Mouse (Mus musculus) liver, postnatal 0 days (tissue): ENCODE measurements around the gene Gm28048. TPM values are rescaled to one million over a fixed set of nuclear protein-coding genes. Genes with fewer than 3 reads are reported as not detected.
A peak's percentile ranks its signal among the peaks of the same experiment; 100 is the strongest.

ENCODE experiments used
- ATAC-seq: fragments of 200-750 bp; cut with Nextera tagmentation; 2 replicates; pipeline ENCODE4 v1.8.0; 2017; ENCODE audit warnings: mild to moderate bottlenecking, moderate library complexity
- DNase-seq: peaks from one replicate; pipeline ENCODE4 v3.0.0-alpha.2; 2016
- H3K27ac ChIP-seq: fragments of 300-500 bp; sonication (generic); 2 replicates; pipeline ENCODE4 v1.5.1; 2014; ENCODE audit warnings: antibody characterized with exemption, moderate library complexity, mild to moderate bottlenecking, low read depth
- H3K27me3 ChIP-seq: fragments of 300-500 bp; sonication (generic); 2 replicates; pipeline ENCODE4 v1.6.1; 2014; ENCODE audit warnings: low read length, control low read depth, mixed read lengths; ENCODE audit not compliant: insufficient read depth
- H3K36me3 ChIP-seq: fragments of 300-500 bp; sonication (generic); replicated peaks from 2 replicates; pipeline ENCODE4 v1.6.1; 2014; ENCODE audit warnings: mild to moderate bottlenecking, control low read depth, low read length, moderate library complexity, mixed read lengths; ENCODE audit not compliant: insufficient read depth
- H3K4me1 ChIP-seq: fragments of 300-500 bp; sonication (generic); 2 replicates; pipeline ENCODE4 v1.6.1; 2014; ENCODE audit warnings: antibody characterized with exemption, mild to moderate bottlenecking, control low read depth; ENCODE audit not compliant: insufficient read depth
- H3K4me2 ChIP-seq: fragments of 300-500 bp; sonication (generic); 2 replicates; pipeline ENCODE4 v1.6.1; 2014; ENCODE audit warnings: low read depth, mild to moderate bottlenecking, low read length, moderate library complexity, mixed read lengths
- H3K4me3 ChIP-seq: fragments of 300-500 bp; sonication (generic); 2 replicates; pipeline ENCODE4 v1.5.1; 2014; ENCODE audit warnings: low read depth, low read length
- H3K9ac ChIP-seq: fragments of 300-500 bp; sonication (generic); replicated peaks from 2 replicates; pipeline ENCODE4 v1.6.1; 2014; ENCODE audit warnings: mild to moderate bottlenecking, moderate library complexity
- H3K9me3 ChIP-seq: fragments of 300-500 bp; sonication (generic); 2 replicates; pipeline ENCODE4 v1.6.1; 2016; ENCODE audit warnings: mild to moderate bottlenecking, control low read depth, low read length, mixed read lengths
- CTCF ChIP-seq: sonication (generic); IDR thresholded peaks from 2 replicates; pipeline ENCODE4 v1.5.1; 2016; ENCODE audit warnings: antibody characterized with exemption, low read depth
- EP300 ChIP-seq: IDR thresholded peaks from 2 replicates; pipeline ENCODE4 v1.6.1; 2016; ENCODE audit warnings: antibody characterized with exemption, low read depth, mild to moderate bottlenecking
- WGBS: fragments of 180-500 bp; shearing (Covaris S2); extraction: QIAGEN DNeasy Blood & Tissue Kit; methylation state at CpG from one replicate; pipeline ENCODE4 v1.1.7; 2014; ENCODE audit not compliant: insufficient replicate concordance; 5-methylcytosine and 5-hydroxymethylcytosine counted together
- polyA plus RNA-seq: library from polyadenylated mRNA; unstranded; fragments of >200 nt; fragmentation: Nextera tagmentation; extraction: Ambion mirVana; gene quantifications from 2 replicates; pipeline ENCODE4 v1.2.1, GENCODE M21; 2015

Gm28048 gene
- polyA plus RNA-seq, 1 experiment from 2014 or later = 11.7 TPM

- H3K27me3 ChIP-seq = no peaks in the 10 kb centered on the region
- WGBS = 55% methylated on average over 3 of the region's 3 CpGs
- peaks cover 50% of the 10 kb centered on the region for H3K4me1 ChIP-seq
- H3K36me3 ChIP-seq = peaks cover 25% of the 10 kb centered on the region
- no peak overlapping the region for H3K27ac ChIP-seq
- ATAC-seq (no peak), DNase-seq (no peak)
- H3K4me2 ChIP-seq = no peak overlapping the region
- H3K9me3 ChIP-seq = no peaks in the 10 kb centered on the region
- H3K4me3 ChIP-seq = no peak overlapping the region
- TF ChIP-seq EP300 = no peak
- H3K9ac ChIP-seq = no peak overlapping the region
Measured at GRCm38 (mm10) chr11:22839456-22839855, 142.4 kb downstream of the Gm28048 start.

GRCm38 (mm10) chr11:22838361-22838760, 143.5 kb downstream of the Gm28048 start:
- WGBS = 61% methylated on average over 1 of the region's 1 CpGs
- Histone ChIP-seq H3K9ac (no peak overlapping the region), H3K4me3 (no peak overlapping the region), H3K4me2 (no peak overlapping the region), H3K27me3 (no peaks in the 10 kb centered on the region), H3K4me1 (peaks cover 39% of the 10 kb centered on the region), H3K36me3 (peaks cover 36% of the 10 kb centered on the region), H3K9me3 (no peaks in the 10 kb centered on the region), H3K27ac (0 out of 2 replicates have a peak overlapping the region, but pooled peaks have one; percentile 6)
- TF ChIP-seq CTCF = no peak
- no peak for TF ChIP-seq EP300
- ATAC-seq (no peak), DNase-seq (no peak)

GRCm38 (mm10) chr11:22836269-22836668, 145.6 kb downstream of the Gm28048 start:
- TF ChIP-seq CTCF = no peak
- no peak for TF ChIP-seq EP300
- 86% methylated on average over 10 of the region's 10 CpGs for WGBS
- Histone ChIP-seq H3K27ac (no peak overlapping the region), H3K4me2 (no peak overlapping the region), H3K4me1 (peaks cover 27% of the 10 kb centered on the region), H3K4me3 (no peak overlapping the region), H3K27me3 (no peaks in the 10 kb centered on the region), H3K9me3 (no peaks in the 10 kb centered on the region), H3K9ac (no peak overlapping the region), H3K36me3 (peaks cover 39% of the 10 kb centered on the region)
- ATAC-seq = no peak
- DNase-seq = no peak

GRCm38 (mm10) chr11:22832600-22832999, 149.3 kb downstream of the Gm28048 start:
- TF ChIP-seq CTCF (no peak), EP300 (no peak)
- H3K4me3 ChIP-seq = no peak overlapping the region
- H3K4me1 ChIP-seq = 0 out of 2 replicates have a peak, but pooled peaks cover 3% of the 10 kb centered on the region
- no peak overlapping the region for H3K9ac ChIP-seq
- H3K36me3 ChIP-seq = peaks cover 39% of the 10 kb centered on the region
- ATAC-seq = no peak
- 55% methylated on average over 4 of the region's 4 CpGs for WGBS
- H3K27ac ChIP-seq = peak overlapping the region; percentile 55; the same call in 1 of the 2 replicates
- no peak overlapping the region for H3K4me2 ChIP-seq
- DNase-seq = no peak
- no peaks in the 10 kb centered on the region for H3K27me3 ChIP-seq
- H3K9me3 ChIP-seq = no peaks in the 10 kb centered on the region

GRCm38 (mm10) chr11:22831916-22832315, 150.0 kb downstream of the Gm28048 start:
- Histone ChIP-seq H3K4me2 (no peak overlapping the region), H3K9me3 (no peaks in the 10 kb centered on the region), H3K36me3 (peaks cover 39% of the 10 kb centered on the region), H3K9ac (no peak overlapping the region), H3K27ac (peak overlapping the region; percentile 55; the same call in 1 of the 2 replicates), H3K4me3 (no peak overlapping the region), H3K4me1 (0 out of 2 replicates have a peak, but pooled peaks cover 3% of the 10 kb centered on the region), H3K27me3 (no peaks in the 10 kb centered on the region)
- peak; percentile 29; the same call in 1 of the 2 replicates for ATAC-seq
- DNase-seq = no peak
- WGBS = 67% methylated on average over 11 of the region's 11 CpGs
- no peak for TF ChIP-seq CTCF
- no peak for TF ChIP-seq EP300

GRCm38 (mm10) chr11:22830684-22831083, 151.2 kb downstream of the Gm28048 start:
- Histone ChIP-seq H3K9ac (no peak overlapping the region), H3K27ac (no peak overlapping the region), H3K27me3 (no peaks in the 10 kb centered on the region), H3K4me2 (no peak overlapping the region), H3K36me3 (peaks cover 29% of the 10 kb centered on the region), H3K4me3 (no peak overlapping the region), H3K4me1 (no peaks in the 10 kb centered on the region), H3K9me3 (no peaks in the 10 kb centered on the region)
- no peak for ATAC-seq
- no peak for TF ChIP-seq CTCF
- no peak for TF ChIP-seq EP300
- no peak for DNase-seq
- WGBS = 59% methylated on average over 6 of the region's 6 CpGs

GRCm38 (mm10) chr11:22830179-22830611, 151.7 kb downstream of the Gm28048 start:
- H3K36me3 ChIP-seq = peaks cover 24% of the 10 kb centered on the region
- H3K27ac ChIP-seq = no peak overlapping the region

More at GRCm38 (mm10) chr11:22830179-22830611, 151.7 kb downstream of the Gm28048 start:
- WGBS = 69% methylated on average over 5 of the region's 5 CpGs
- ATAC-seq (no peak), DNase-seq (no peak)
- Histone ChIP-seq H3K9me3 (no peaks in the 10 kb centered on the region), H3K4me1 (no peaks in the 10 kb centered on the region), H3K4me3 (no peak overlapping the region), H3K27me3 (no peaks in the 10 kb centered on the region), H3K9ac (no peak overlapping the region), H3K4me2 (no peak overlapping the region)
- TF ChIP-seq EP300 (no peak), CTCF (no peak)
